Mouse (Mus musculus) stomach, postnatal 0 days (tissue): ENCODE data around the gene Scaf4. TPM values are rescaled to one million over a fixed set of nuclear protein-coding genes. Genes with fewer than 3 reads are reported as not detected.
A peak's percentile ranks its signal among the peaks of the same experiment; 100 is the strongest.

Source experiments
- ATAC-seq: fragments of 200-750 bp; cut with Nextera tagmentation; 2 replicates; pipeline ENCODE4 v1.8.0; 2017; ENCODE audit not compliant: low FRiP score, low TSS enrichment
- DNase-seq: peaks from one replicate; pipeline ENCODE4 v3.0.0-alpha.2; 2016; ENCODE audit warnings: low spot score
- H3K27ac ChIP-seq: fragments of 300-500 bp; sonication (generic); replicated peaks from 2 replicates; pipeline ENCODE4 v1.5.1; 2014; ENCODE audit warnings: mild to moderate bottlenecking, control low read depth
- H3K27me3 ChIP-seq: fragments of 300-500 bp; sonication (generic); 2 replicates; pipeline ENCODE4 v1.6.1; 2014; ENCODE audit warnings: low read length; ENCODE audit not compliant: control insufficient read depth, insufficient read depth
- H3K36me3 ChIP-seq: fragments of 300-500 bp; sonication (generic); 2 replicates; pipeline ENCODE4 v1.6.1; 2014; ENCODE audit warnings: low read length, mixed read lengths; ENCODE audit not compliant: control insufficient read depth, insufficient read depth
- H3K4me1 ChIP-seq: fragments of 300-500 bp; sonication (generic); replicated peaks from 2 replicates; pipeline ENCODE4 v1.6.1; 2014; ENCODE audit warnings: antibody characterized with exemption; ENCODE audit not compliant: control insufficient read depth, insufficient read depth
- H3K4me2 ChIP-seq: fragments of 300-500 bp; sonication (generic); replicated peaks from 2 replicates; pipeline ENCODE4 v1.6.1; 2014; ENCODE audit warnings: low read depth, mild to moderate bottlenecking, control low read depth, moderate library complexity
- H3K4me3 ChIP-seq: fragments of 300-500 bp; sonication (generic); 2 replicates; pipeline ENCODE4 v1.5.1; 2014; ENCODE audit warnings: low read depth, low read length, control low read depth
- H3K9ac ChIP-seq: fragments of 300-500 bp; sonication (generic); 2 replicates; pipeline ENCODE4 v1.6.1; 2014; ENCODE audit warnings: mild to moderate bottlenecking, low read length, control low read depth, mixed read lengths
- H3K9me3 ChIP-seq: fragments of 300-500 bp; sonication (generic); 2 replicates; pipeline ENCODE4 v1.6.1; 2016; ENCODE audit warnings: low read length; ENCODE audit not compliant: control insufficient read depth
- CTCF ChIP-seq: IDR thresholded peaks from 2 replicates; pipeline ENCODE4 v1.5.1; 2016; ENCODE audit warnings: antibody characterized with exemption, low read depth, mild to moderate bottlenecking, moderate library complexity
- EP300 ChIP-seq: optimal IDR thresholded peaks from 2 replicates; pipeline ENCODE3; 2016; ENCODE audit warnings: antibody characterized with exemption
- WGBS: fragments of 180-500 bp; shearing (Covaris S2); extraction: QIAGEN DNeasy Blood & Tissue Kit; methylation state at CpG from one replicate; pipeline ENCODE4 v1.1.7; 2014; 5-methylcytosine and 5-hydroxymethylcytosine counted together
- polyA plus RNA-seq: library from polyadenylated mRNA; unstranded; fragments of >200 nt; fragmentation: Nextera tagmentation; extraction: Ambion mirVana; gene quantifications from 2 replicates; pipeline ENCODE4 v1.2.1, GENCODE M21; 2015

Gene Scaf4
- polyA plus RNA-seq, 1 experiment from 2014 or later: 8.3 TPM

DNA sequence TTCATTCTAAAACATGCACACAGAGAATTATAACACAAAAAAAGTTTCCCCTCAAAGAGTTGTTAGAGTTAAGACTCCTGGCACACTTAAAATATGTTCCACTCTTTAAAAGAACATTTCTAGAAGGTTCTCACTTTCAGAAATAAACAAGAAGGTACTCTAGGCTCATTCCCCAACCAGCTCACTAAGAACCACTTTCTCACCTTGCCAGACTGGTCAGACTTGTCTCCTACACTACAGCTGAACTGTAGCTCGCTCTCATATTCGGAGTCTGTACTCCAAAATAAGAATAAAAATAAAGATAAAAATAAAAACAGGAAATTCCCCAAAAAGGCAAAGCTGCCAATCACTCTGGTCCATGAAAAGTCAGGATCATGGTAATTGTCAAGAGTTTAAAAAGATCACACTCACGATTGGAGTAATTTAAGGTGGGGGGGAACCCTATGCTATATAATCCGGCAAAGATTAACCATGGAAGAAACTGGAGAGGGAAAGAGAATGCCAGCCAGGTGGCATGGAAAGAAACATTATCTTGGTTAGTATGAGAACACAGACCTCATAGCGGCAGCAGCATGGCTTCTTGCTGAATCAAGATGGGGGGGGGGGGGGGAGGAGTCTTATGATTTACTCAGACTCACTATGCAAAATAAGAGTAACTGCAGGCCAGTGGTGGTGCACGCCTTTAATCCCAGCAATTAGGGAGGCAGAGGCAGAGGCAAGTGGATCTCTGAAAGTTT is 80.9 kb downstream of the Scaf4 start:
- no peak for DNase-seq
- Histone ChIP-seq H3K36me3 (no peaks in the 10 kb centered on the region), H3K27ac (0 out of 2 replicates have a peak overlapping the region, but pooled peaks have one; percentile 56), H3K27me3 (no peaks in the 10 kb centered on the region), H3K4me1 (no peaks in the 10 kb centered on the region), H3K9ac (no peak overlapping the region), H3K4me3 (no peak overlapping the region), H3K4me2 (no peak overlapping the region), H3K9me3 (no peaks in the 10 kb centered on the region)
- 51% methylated on average over 6 of the region's 6 CpGs for WGBS
- ATAC-seq: 0 out of 2 replicates have a peak, but pooled peaks have one; percentile 22
- no peak for TF ChIP-seq EP300
- TF ChIP-seq CTCF: no peak

DNA sequence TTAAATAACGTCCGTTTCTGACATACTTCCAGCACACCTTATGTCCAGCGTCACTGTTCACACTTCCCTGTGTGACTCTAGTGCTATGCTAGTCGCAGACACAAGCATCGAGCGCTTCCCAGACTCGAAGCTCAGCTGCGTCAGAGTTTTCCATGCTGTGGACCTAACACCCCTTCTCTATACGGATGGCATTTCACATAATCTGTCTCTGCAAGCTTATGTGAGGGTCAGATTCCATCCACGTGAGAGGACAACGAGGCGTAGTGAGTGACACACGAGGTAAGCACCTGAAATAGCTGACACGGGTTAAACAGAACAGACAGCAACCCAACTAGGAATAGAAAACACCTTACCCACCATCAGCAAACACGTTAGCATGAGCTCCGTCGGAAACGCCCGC is 82.2 kb downstream of the Scaf4 start:
- no peaks in the 10 kb centered on the region for H3K9me3 ChIP-seq
- no peaks in the 10 kb centered on the region for H3K36me3 ChIP-seq
- 0 out of 2 replicates have a peak, but pooled peaks cover 3% of the 10 kb centered on the region for H3K4me1 ChIP-seq
- TF ChIP-seq EP300: no peak
- no peak for TF ChIP-seq CTCF
- H3K4me3 ChIP-seq: no peak overlapping the region
- peak overlapping the region; percentile 4; the same call in 1 of the 2 replicates for H3K4me2 ChIP-seq
- H3K9ac ChIP-seq: peak overlapping the region; percentile 18; the same call in 1 of the 2 replicates
- no peak overlapping the region for H3K27ac ChIP-seq
- ATAC-seq (no peak), DNase-seq (no peak)
- no peaks in the 10 kb centered on the region for H3K27me3 ChIP-seq
- 46% methylated on average over 19 of the region's 19 CpGs for WGBS

GRCm38 (mm10) chr16:90199174-90199573 is 85.1 kb downstream of the Scaf4 start:
- Histone ChIP-seq H3K36me3 (no peaks in the 10 kb centered on the region), H3K27ac (no peak overlapping the region), H3K9ac (no peak overlapping the region), H3K4me2 (no peak overlapping the region), H3K4me1 (0 out of 2 replicates have a peak, but pooled peaks cover 3% of the 10 kb centered on the region), H3K4me3 (no peak overlapping the region), H3K27me3 (no peaks in the 10 kb centered on the region), H3K9me3 (no peaks in the 10 kb centered on the region)
- WGBS: 84% methylated on average over 10 of the region's 10 CpGs
- TF ChIP-seq CTCF (no peak), EP300 (no peak)
- ATAC-seq: no peak
- DNase-seq: no peak

GRCm38 (mm10) chr16:90198626-90199025 is 85.7 kb downstream of the Scaf4 start:
- no peaks in the 10 kb centered on the region for H3K27me3 ChIP-seq
- no peaks in the 10 kb centered on the region for H3K9me3 ChIP-seq
- WGBS: 88% methylated on average over 6 of the region's 6 CpGs
- TF ChIP-seq CTCF: no peak
- TF ChIP-seq EP300: no peak
- H3K4me2 ChIP-seq: no peak overlapping the region
- 0 out of 2 replicates have a peak overlapping the region, but pooled peaks have one; percentile 77 for H3K27ac ChIP-seq
- H3K4me3 ChIP-seq: no peak overlapping the region
- DNase-seq (no peak), ATAC-seq (no peak)
- H3K36me3 ChIP-seq: no peaks in the 10 kb centered on the region
- H3K9ac ChIP-seq: no peak overlapping the region
- H3K4me1 ChIP-seq: 0 out of 2 replicates have a peak, but pooled peaks cover 3% of the 10 kb centered on the region

DNA sequence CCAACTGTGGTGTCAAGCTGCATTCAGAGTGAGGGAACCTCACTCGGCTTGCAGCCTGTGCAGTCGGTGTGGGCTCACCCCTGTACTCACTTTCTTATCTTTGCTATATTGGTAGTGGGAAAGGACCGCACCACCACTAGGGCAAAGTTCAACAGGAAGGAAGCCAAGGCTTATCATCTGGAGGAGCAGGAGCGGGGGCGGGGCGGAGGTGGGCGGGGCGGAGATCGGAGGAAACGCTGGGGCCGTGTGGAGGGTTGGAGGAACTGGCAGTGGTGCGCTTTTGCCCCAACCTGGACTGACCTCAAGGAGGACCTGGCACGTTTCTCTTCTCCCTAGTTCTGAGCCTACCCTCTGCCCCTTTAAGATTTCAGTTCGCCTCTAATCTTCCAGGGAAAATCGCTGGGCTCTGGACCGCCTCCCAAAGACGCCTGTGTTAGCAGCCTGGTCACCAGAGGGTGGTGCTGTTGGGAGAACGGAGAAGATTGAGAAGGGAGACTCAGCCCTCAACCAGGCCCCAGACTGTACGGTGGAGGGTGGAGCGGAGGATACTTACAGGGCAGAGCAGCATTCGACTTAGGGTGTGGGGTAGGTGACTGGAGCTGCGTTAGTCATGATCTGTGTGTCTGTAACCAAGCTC is 86.8 kb downstream of the Scaf4 start:
- 0 out of 2 replicates have a peak, but pooled peaks cover 3% of the 10 kb centered on the region for H3K4me1 ChIP-seq
- 1% methylated on average over 22 of the region's 22 CpGs for WGBS
- peak overlapping the region; percentile 37 for H3K4me3 ChIP-seq
- TF ChIP-seq EP300 (no peak), CTCF (peak; percentile 88)
- H3K9ac ChIP-seq: peak overlapping the region; percentile 45; the same call in 1 of the 2 replicates
- H3K27ac ChIP-seq: peak overlapping the region; percentile 77
- no peaks in the 10 kb centered on the region for H3K9me3 ChIP-seq
- peak overlapping the region; percentile 55 for H3K4me2 ChIP-seq
- ATAC-seq (peak; percentile 96), DNase-seq (peak; percentile 95)
- H3K36me3 ChIP-seq: no peaks in the 10 kb centered on the region
- H3K27me3 ChIP-seq: no peaks in the 10 kb centered on the region
